Mouse (Mus musculus): ENCODE measurements around the gene Nrsn1. TPM values are rescaled to one million over a fixed set of nuclear protein-coding genes. Genes with fewer than 3 reads are reported as not detected.
"Not testable (repeated sequence)": the region's sequence is repeated elsewhere in the genome, so short reads cannot be mapped to it uniquely, and the experiment has no call there.

Nrsn1 gene
- not detected in 2 replicates for polyA plus RNA-seq (2012; rRNA removed)

DNA sequence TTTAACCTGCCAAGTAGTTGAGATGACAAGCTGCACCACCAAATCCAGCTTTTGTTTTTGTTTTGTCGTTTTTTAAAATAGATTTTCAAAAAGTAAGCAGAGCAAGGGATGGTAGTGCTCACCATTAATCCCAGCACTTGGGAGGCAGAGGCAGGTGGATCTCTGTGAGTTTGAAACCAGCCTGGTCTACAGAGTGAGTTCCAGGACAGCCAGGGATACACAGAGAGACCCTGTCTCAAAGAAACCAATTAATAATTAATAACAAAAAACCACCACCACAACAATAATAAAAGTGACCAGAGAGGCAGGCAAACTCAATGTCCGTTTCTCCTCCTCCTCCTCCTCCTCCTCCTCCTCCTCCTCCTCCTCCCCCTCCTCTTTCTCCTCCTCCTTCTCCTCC lies at the start of gene Nrsn1:
Gene Nrsn1, minus strand, starts transcription at position 101 of the 400 bp plus-strand sequence.
- not testable (repeated sequence) for DNase-seq; H3K4me3 ChIP-seq (replicated peaks; ENCODE audit: extremely low read depth, low read depth, low read length); H3K4me1 ChIP-seq (ENCODE audit: control insufficient read depth, insufficient read depth, low read length)
- 39% methylated on average over 2 of the region's 2 CpGs for WGBS

- no peaks in the 10 kb centered on the region for H3K4me1 ChIP-seq (ENCODE audit: control insufficient read depth, insufficient read depth, low read length)
- TF ChIP-seq POLR2A (IDR thresholded peaks at IDR 0.05; ENCODE audit: borderline replicate concordance, extremely low read depth, low read depth, low read length): no peak
- TF ChIP-seq CTCF (IDR thresholded peaks at IDR 0.05; ENCODE audit: insufficient read depth, low read length): no peak
- WGBS: 72% methylated on average over 2 of the region's 2 CpGs
- no peak for DNase-seq
- H3K4me3 ChIP-seq (replicated peaks; ENCODE audit: extremely low read depth, low read depth, low read length): no peak overlapping the region
These were observed 41.8 kb upstream of the Nrsn1 start for GRCm38 (mm10) chr13:25312059-25312458.

GRCm38 (mm10) chr13:25310068-25310467 lies 39.8 kb upstream of the Nrsn1 start:
- H3K4me3 ChIP-seq (replicated peaks; ENCODE audit: extremely low read depth, low read depth, low read length): no peak overlapping the region
- DNase-seq: no peak
- no peaks in the 10 kb centered on the region for H3K4me1 ChIP-seq (ENCODE audit: control insufficient read depth, insufficient read depth, low read length)
- TF ChIP-seq POLR2A (IDR thresholded peaks at IDR 0.05; ENCODE audit: borderline replicate concordance, extremely low read depth, low read depth, low read length): no peak
- no peak for TF ChIP-seq CTCF (IDR thresholded peaks at IDR 0.05; ENCODE audit: insufficient read depth, low read length)

GRCm38 (mm10) chr13:25288736-25289135 lies 18.4 kb upstream of the Nrsn1 start:
- WGBS: 56% methylated on average over 1 of the region's 1 CpGs
- no peak for DNase-seq
- Histone ChIP-seq H3K4me3 (replicated peaks; ENCODE audit: extremely low read depth, low read depth, low read length) (no peak overlapping the region), H3K4me1 (ENCODE audit: control insufficient read depth, insufficient read depth, low read length) (no peaks in the 10 kb centered on the region)
- TF ChIP-seq POLR2A (IDR thresholded peaks at IDR 0.05; ENCODE audit: borderline replicate concordance, extremely low read depth, low read depth, low read length) (no peak), CTCF (IDR thresholded peaks at IDR 0.05; ENCODE audit: insufficient read depth, low read length) (no peak)

DNA sequence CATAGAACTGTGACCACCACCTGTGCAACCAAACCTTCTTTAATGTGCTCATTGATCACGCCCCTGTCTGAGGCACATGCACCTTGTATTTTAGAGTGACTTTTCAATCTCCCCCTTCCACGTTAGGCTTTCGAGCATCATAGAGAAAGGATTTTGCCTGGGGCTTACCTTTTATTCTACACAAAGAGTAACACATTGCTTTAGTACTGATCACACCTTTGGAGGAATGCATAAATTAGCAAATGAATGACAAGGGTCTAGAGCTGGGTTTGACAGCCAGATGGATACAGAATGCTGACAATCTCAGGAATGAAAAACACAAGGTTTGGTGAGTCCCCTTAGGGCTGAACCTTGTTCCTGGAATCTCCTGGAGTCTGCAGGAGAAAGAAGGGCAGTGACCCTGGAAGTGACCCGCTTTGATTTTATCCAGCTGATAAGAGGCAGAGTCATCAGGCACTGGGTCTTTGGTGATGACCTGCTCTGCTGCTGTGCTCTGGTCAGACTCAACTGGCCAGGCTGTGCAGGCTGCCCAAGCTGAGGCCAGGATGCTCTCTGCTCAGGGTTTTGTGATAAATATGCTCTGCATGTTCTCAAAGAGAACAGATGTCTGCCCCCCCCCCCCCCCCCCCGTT lies 4.7 kb upstream of the Nrsn1 start:
- DNase-seq: no peak
- Histone ChIP-seq H3K4me1 (ENCODE audit: control insufficient read depth, insufficient read depth, low read length) (no peaks in the 10 kb centered on the region), H3K4me3 (replicated peaks; ENCODE audit: extremely low read depth, low read depth, low read length) (no peak overlapping the region)
- TF ChIP-seq POLR2A (IDR thresholded peaks at IDR 0.05; ENCODE audit: borderline replicate concordance, extremely low read depth, low read depth, low read length) (no peak), CTCF (IDR thresholded peaks at IDR 0.05; ENCODE audit: insufficient read depth, low read length) (no peak)
- WGBS: 57% methylated on average over 5 of the region's 5 CpGs

GRCm38 (mm10) chr13:25272189-25272588 lies 1.9 kb upstream of the Nrsn1 start:
- DNase-seq: no peak
- Histone ChIP-seq H3K4me1 (ENCODE audit: control insufficient read depth, insufficient read depth, low read length) (no peaks in the 10 kb centered on the region), H3K4me3 (replicated peaks; ENCODE audit: extremely low read depth, low read depth, low read length) (no peak overlapping the region)
- TF ChIP-seq CTCF (IDR thresholded peaks at IDR 0.05; ENCODE audit: insufficient read depth, low read length): no peak
- no peak for TF ChIP-seq POLR2A (IDR thresholded peaks at IDR 0.05; ENCODE audit: borderline replicate concordance, extremely low read depth, low read depth, low read length)
- 39% methylated on average over 4 of the region's 4 CpGs for WGBS

DNA sequence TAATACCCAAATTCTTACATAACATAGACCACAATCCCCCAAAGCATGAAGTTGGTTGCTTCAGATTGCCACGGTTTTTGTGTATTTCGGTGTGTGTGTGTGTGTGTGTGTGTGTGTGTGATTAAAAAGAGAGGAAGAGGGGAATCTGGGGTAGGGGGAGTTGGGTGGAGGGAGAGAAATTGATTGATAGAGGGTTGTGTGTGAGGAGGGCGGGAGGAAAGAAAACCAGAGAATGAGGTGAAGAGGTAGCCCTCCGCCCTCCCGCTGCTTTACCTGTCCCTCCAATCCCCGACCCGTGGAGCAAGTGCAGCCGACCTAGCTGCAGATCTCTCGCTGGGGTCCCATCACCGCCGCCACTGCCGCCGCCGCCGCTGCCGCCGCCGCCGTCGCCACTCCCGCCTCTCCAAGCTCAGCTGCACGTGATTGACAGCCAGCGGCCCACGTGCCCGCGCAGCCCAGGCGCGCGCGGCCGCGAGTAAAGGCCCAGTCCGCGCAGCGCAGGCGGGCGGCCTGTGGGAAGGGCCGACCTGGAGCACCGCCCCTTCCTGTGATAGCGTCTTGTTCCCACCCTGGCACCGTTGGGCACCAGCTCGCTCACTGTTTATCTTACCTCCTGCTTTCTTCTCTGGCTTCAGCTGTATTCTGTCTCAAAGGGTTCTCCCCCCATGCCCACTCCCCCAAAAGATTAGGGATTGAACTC lies 583 bp downstream of the Nrsn1 start:
- 5% methylated on average over 39 of the region's 42 CpGs for WGBS
- no peaks in the 10 kb centered on the region for H3K4me1 ChIP-seq (ENCODE audit: control insufficient read depth, insufficient read depth, low read length)
- no peak overlapping the region for H3K4me3 ChIP-seq (replicated peaks; ENCODE audit: extremely low read depth, low read depth, low read length)
- TF ChIP-seq POLR2A (IDR thresholded peaks at IDR 0.05; ENCODE audit: borderline replicate concordance, extremely low read depth, low read depth, low read length): no peak
- TF ChIP-seq CTCF (IDR thresholded peaks at IDR 0.05; ENCODE audit: insufficient read depth, low read length): no peak
- DNase-seq: no peak

DNA sequence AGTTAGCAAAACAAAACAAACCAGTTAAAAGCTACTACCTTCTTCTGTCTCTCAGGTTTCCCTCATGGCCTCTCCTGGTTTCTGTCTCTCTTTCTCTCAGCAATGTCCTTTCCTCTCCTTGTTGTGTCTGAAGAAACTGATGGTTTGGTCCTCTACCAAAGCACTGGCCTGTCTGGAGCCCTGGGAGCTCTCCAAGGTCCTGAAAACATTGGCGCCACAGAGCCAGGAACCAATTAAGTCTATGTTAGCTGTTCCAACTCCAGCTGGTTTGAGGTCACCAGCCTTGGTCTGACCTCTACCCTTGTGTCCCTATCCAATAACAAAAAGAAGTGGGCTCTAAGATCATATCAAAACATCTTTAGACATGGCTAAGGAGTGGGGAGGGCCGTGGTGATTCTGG lies 1.3 kb downstream of the Nrsn1 start:
- DNase-seq: peak; percentile 9
- 10% methylated on average over 2 of the region's 2 CpGs for WGBS
- no peaks in the 10 kb centered on the region for H3K4me1 ChIP-seq (ENCODE audit: control insufficient read depth, insufficient read depth, low read length)
- no peak for TF ChIP-seq CTCF (IDR thresholded peaks at IDR 0.05; ENCODE audit: insufficient read depth, low read length)
- no peak for TF ChIP-seq POLR2A (IDR thresholded peaks at IDR 0.05; ENCODE audit: borderline replicate concordance, extremely low read depth, low read depth, low read length)
- no peak overlapping the region for H3K4me3 ChIP-seq (replicated peaks; ENCODE audit: extremely low read depth, low read depth, low read length)

- DNase-seq: no peak
- TF ChIP-seq POLR2A (IDR thresholded peaks at IDR 0.05; ENCODE audit: borderline replicate concordance, extremely low read depth, low read depth, low read length) (no peak), CTCF (IDR thresholded peaks at IDR 0.05; ENCODE audit: insufficient read depth, low read length) (no peak)
- Histone ChIP-seq H3K4me1 (ENCODE audit: control insufficient read depth, insufficient read depth, low read length) (no peaks in the 10 kb centered on the region), H3K4me3 (replicated peaks; ENCODE audit: extremely low read depth, low read depth, low read length) (no peak overlapping the region)
- WGBS: 69% methylated on average over 4 of the region's 4 CpGs
These were observed 7.6 kb downstream of the Nrsn1 start for GRCm38 (mm10) chr13:25262748-25263147.

GRCm38 (mm10) chr13:25257608-25258007 lies 12.7 kb downstream of the Nrsn1 start:
- DNase-seq: no peak
- no peak overlapping the region for H3K4me3 ChIP-seq (replicated peaks; ENCODE audit: extremely low read depth, low read depth, low read length)
- H3K4me1 ChIP-seq (ENCODE audit: control insufficient read depth, insufficient read depth, low read length): no peaks in the 10 kb centered on the region
- TF ChIP-seq CTCF (IDR thresholded peaks at IDR 0.05; ENCODE audit: insufficient read depth, low read length): no peak
- TF ChIP-seq POLR2A (IDR thresholded peaks at IDR 0.05; ENCODE audit: borderline replicate concordance, extremely low read depth, low read depth, low read length): no peak
- 77% methylated on average over 6 of the region's 6 CpGs for WGBS

Measured in lung, adult 2 months (tissue).